Mouse (Mus musculus): Measurements from ENCODE around the gene Tbc1d22a. TPM values are rescaled to one million over a fixed set of nuclear protein-coding genes. Genes with fewer than 3 reads are reported as not detected.

The Tbc1d22a gene
- polyA plus RNA-seq, 1 experiment = 12.8 TPM

GRCm38 (mm10) chr15:86337726-86338125 lies 123.5 kb downstream of the Tbc1d22a start:
- Histone ChIP-seq H3K4me1 (ENCODE audit: control insufficient read depth, insufficient read depth, low read length) (no peaks in the 10 kb centered on the region), H3K4me3 (ENCODE audit: insufficient read depth, low read length) (no peak overlapping the region), H3K27ac (ENCODE audit: insufficient read depth, low read length) (no peak overlapping the region)
- TF ChIP-seq CTCF (IDR thresholded peaks at IDR 0.05; ENCODE audit: borderline replicate concordance, insufficient read depth, low read length) (no peak), POLR2A (IDR thresholded peaks at IDR 0.05; ENCODE audit: low read depth, low read length) (no peak)

- Histone ChIP-seq H3K4me1 (ENCODE audit: control insufficient read depth, insufficient read depth, low read length) (no peaks in the 10 kb centered on the region), H3K27ac (ENCODE audit: insufficient read depth, low read length) (no peak overlapping the region), H3K4me3 (ENCODE audit: insufficient read depth, low read length) (no peak overlapping the region)
- no peak for TF ChIP-seq CTCF (IDR thresholded peaks at IDR 0.05; ENCODE audit: borderline replicate concordance, insufficient read depth, low read length)
Observed at GRCm38 (mm10) chr15:86339736-86340135, 125.5 kb downstream of the Tbc1d22a start.

DNA sequence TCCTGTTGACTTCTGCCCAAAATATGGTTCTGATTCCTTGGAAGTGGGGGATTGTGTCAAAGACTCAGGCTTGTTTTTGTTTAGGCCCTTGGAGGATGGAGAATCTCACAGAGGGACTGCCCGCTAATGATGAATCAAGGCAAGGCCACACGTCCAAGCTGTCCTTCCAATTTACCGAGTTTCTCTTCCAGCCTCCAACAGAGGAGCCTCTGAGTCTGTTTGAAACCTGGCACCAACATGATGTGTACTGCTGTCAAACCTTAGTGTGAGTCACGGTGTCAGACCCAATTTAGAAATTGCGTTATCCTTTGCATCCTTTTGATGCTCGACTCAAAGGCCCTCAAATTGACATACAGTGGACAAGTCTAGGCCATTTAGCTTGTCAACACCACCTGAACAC lies 126.5 kb downstream of the Tbc1d22a start:
- Histone ChIP-seq H3K4me3 (ENCODE audit: insufficient read depth, low read length) (no peak overlapping the region), H3K27ac (ENCODE audit: insufficient read depth, low read length) (no peak overlapping the region), H3K4me1 (ENCODE audit: control insufficient read depth, insufficient read depth, low read length) (no peaks in the 10 kb centered on the region)
- TF ChIP-seq POLR2A (IDR thresholded peaks at IDR 0.05; ENCODE audit: low read depth, low read length) (no peak), CTCF (IDR thresholded peaks at IDR 0.05; ENCODE audit: borderline replicate concordance, insufficient read depth, low read length) (no peak)

GRCm38 (mm10) chr15:86342637-86343375 lies 128.5 kb downstream of the Tbc1d22a start:
- TF ChIP-seq CTCF (IDR thresholded peaks at IDR 0.05; ENCODE audit: borderline replicate concordance, insufficient read depth, low read length) = no peak
- TF ChIP-seq POLR2A (IDR thresholded peaks at IDR 0.05; ENCODE audit: low read depth, low read length) = no peak
- no peaks in the 10 kb centered on the region for H3K4me1 ChIP-seq (ENCODE audit: control insufficient read depth, insufficient read depth, low read length)
- no peak overlapping the region for H3K27ac ChIP-seq (ENCODE audit: insufficient read depth, low read length)
- no peak overlapping the region for H3K4me3 ChIP-seq (ENCODE audit: insufficient read depth, low read length)

DNA sequence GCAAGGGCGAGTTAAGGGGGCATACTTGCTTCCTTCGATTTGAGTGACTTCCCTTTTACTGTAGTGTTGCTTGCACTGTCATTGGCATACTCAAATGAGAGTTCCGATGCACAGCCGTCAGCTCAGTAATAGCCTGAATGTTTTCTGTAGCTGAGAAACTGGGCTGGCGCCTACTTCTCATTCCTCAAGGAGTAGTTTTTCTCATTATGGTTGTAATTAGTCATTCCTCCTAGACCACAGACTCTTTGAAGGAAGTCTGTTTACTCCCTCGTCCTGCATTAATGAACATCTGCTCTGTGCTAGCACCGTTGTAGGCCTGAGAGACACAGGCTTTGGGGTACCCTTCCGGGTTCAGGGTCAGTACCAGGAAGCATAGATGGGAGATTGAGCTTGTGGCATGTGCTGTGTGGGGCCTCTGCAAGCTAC lies 130.7 kb downstream of the Tbc1d22a start:
- no peak overlapping the region for H3K4me3 ChIP-seq (ENCODE audit: insufficient read depth, low read length)
- no peaks in the 10 kb centered on the region for H3K4me1 ChIP-seq (ENCODE audit: control insufficient read depth, insufficient read depth, low read length)
- H3K27ac ChIP-seq (ENCODE audit: insufficient read depth, low read length) = no peak overlapping the region
- TF ChIP-seq POLR2A (IDR thresholded peaks at IDR 0.05; ENCODE audit: low read depth, low read length) = no peak

DNA sequence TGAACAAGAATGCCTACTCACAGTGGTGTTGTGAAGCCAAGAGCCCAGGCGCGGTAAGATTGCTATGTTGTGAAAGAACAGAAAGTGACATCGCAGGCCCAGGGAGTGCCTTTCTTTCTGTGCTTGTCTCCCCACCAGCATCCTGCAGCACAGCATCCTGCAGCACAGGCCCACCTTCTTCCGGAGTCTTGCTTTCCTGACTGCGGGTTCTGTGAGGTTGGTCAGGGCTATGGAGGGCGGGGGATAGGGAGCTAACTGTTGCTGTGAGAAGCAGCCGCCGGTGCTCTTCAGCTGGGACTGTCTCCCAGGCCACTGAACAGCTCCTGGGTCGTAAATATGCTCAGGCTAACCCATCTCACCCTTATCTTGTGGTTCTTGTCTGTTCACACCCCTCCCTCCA lies 131.6 kb downstream of the Tbc1d22a start:
- H3K4me1 ChIP-seq (ENCODE audit: control insufficient read depth, insufficient read depth, low read length) = no peaks in the 10 kb centered on the region
- H3K4me3 ChIP-seq (ENCODE audit: insufficient read depth, low read length) = no peak overlapping the region
- H3K27ac ChIP-seq (ENCODE audit: insufficient read depth, low read length) = no peak overlapping the region
- TF ChIP-seq CTCF (IDR thresholded peaks at IDR 0.05; ENCODE audit: borderline replicate concordance, insufficient read depth, low read length) (no peak), POLR2A (IDR thresholded peaks at IDR 0.05; ENCODE audit: low read depth, low read length) (no peak)

DNA sequence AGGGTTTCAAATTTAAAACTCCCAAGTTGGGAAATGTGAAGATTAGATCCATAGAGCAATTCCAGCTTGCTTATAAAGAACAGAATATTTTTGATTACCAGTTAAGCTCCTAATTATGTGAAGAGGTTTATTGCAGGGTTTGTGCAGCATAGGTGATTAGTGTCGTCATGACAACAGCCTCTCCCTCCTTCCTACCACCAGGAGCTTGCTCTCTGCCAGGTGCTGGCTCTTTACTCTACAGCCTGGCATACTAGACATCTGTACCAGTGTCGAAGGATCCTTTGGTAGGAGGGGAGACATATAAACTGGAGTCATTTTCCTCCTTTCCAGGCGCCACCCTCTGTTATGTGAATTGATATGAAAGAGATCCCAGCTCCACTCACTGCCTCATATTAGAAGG lies 132.3 kb downstream of the Tbc1d22a start:
- Histone ChIP-seq H3K4me3 (ENCODE audit: insufficient read depth, low read length) (no peak overlapping the region), H3K4me1 (ENCODE audit: control insufficient read depth, insufficient read depth, low read length) (no peaks in the 10 kb centered on the region), H3K27ac (ENCODE audit: insufficient read depth, low read length) (no peak overlapping the region)
- TF ChIP-seq CTCF (IDR thresholded peaks at IDR 0.05; ENCODE audit: borderline replicate concordance, insufficient read depth, low read length) = no peak
- no peak for TF ChIP-seq POLR2A (IDR thresholded peaks at IDR 0.05; ENCODE audit: low read depth, low read length)

DNA sequence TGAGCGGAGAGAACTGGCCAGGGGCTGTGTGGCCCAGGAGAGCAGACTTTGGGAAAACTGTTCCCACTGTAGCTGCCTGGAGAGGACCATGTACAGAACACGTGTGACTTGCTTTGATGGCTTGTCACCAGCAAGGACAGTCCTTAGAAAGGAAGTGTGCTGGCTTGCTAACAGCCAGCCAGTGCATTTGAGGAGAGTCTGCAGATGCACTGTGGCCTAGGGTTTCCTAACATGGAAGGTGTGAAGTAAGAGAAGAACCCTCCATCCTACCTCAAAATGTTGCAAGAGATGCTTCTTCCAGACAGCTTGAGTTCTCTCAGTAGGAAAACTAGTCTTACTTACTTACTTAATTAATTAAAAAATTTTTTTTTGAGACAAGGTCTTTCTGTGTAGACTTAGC lies 140.7 kb downstream of the Tbc1d22a start:
- H3K4me1 ChIP-seq (ENCODE audit: control insufficient read depth, insufficient read depth, low read length) = no peaks in the 10 kb centered on the region
- H3K4me3 ChIP-seq (ENCODE audit: insufficient read depth, low read length) = no peak overlapping the region
- H3K27ac ChIP-seq (ENCODE audit: insufficient read depth, low read length) = no peak overlapping the region
- no peak for TF ChIP-seq POLR2A (IDR thresholded peaks at IDR 0.05; ENCODE audit: low read depth, low read length)
- TF ChIP-seq CTCF (IDR thresholded peaks at IDR 0.05; ENCODE audit: borderline replicate concordance, insufficient read depth, low read length) = no peak

- Histone ChIP-seq H3K4me1 (ENCODE audit: control insufficient read depth, insufficient read depth, low read length) (no peaks in the 10 kb centered on the region), H3K4me3 (ENCODE audit: insufficient read depth, low read length) (no peak overlapping the region), H3K27ac (ENCODE audit: insufficient read depth, low read length) (no peak overlapping the region)
- TF ChIP-seq POLR2A (IDR thresholded peaks at IDR 0.05; ENCODE audit: low read depth, low read length) (no peak), CTCF (IDR thresholded peaks at IDR 0.05; ENCODE audit: borderline replicate concordance, insufficient read depth, low read length) (no peak)
Observed at GRCm38 (mm10) chr15:86355857-86356256, 141.6 kb downstream of the Tbc1d22a start.

- TF ChIP-seq POLR2A (IDR thresholded peaks at IDR 0.05; ENCODE audit: low read depth, low read length) = no peak
- no peak for TF ChIP-seq CTCF (IDR thresholded peaks at IDR 0.05; ENCODE audit: borderline replicate concordance, insufficient read depth, low read length)
- H3K27ac ChIP-seq (ENCODE audit: insufficient read depth, low read length) = no peak overlapping the region
- H3K4me1 ChIP-seq (ENCODE audit: control insufficient read depth, insufficient read depth, low read length) = no peaks in the 10 kb centered on the region
- no peak overlapping the region for H3K4me3 ChIP-seq (ENCODE audit: insufficient read depth, low read length)
Observed at GRCm38 (mm10) chr15:86360376-86360775, 146.1 kb downstream of the Tbc1d22a start.
